Mouse (Mus musculus) embryonic facial prominence, embryonic 13.5 days (tissue): ENCODE results near the gene Vps53. TPM values are rescaled to one million over a fixed set of nuclear protein-coding genes. Genes with fewer than 3 reads are reported as not detected.
"Not testable (repeated sequence)": the region's sequence is repeated elsewhere in the genome, so short reads cannot be mapped to it uniquely, and the experiment has no call there.

Experiments used
- ATAC-seq: fragments of 200-750 bp; cut with Nextera tagmentation; 2 replicates; pipeline ENCODE4 v1.8.0; 2017; ENCODE audit warnings: low read depth; ENCODE audit not compliant: insufficient number of reproducible peaks, insufficient read depth, low FRiP score, low TSS enrichment
- H3K27ac ChIP-seq: fragments of 300-500 bp; sonication (generic); 2 replicates; pipeline ENCODE4 v1.5.1; 2015; ENCODE audit warnings: moderate library complexity, mild to moderate bottlenecking, inconsistent platforms
- H3K27me3 ChIP-seq: fragments of 300-500 bp; sonication (generic); 2 replicates; pipeline ENCODE4 v1.6.1; 2015; ENCODE audit warnings: mild to moderate bottlenecking, inconsistent platforms
- H3K36me3 ChIP-seq: fragments of 300-500 bp; sonication (generic); 2 replicates; pipeline ENCODE4 v1.6.1; 2015; ENCODE audit warnings: mild to moderate bottlenecking, inconsistent platforms
- H3K4me1 ChIP-seq: fragments of 300-500 bp; sonication (generic); 2 replicates; pipeline ENCODE4 v1.6.1; 2015; ENCODE audit warnings: inconsistent platforms
- H3K4me2 ChIP-seq: fragments of 300-500 bp; sonication (generic); 2 replicates; pipeline ENCODE4 v1.6.1; 2015; ENCODE audit warnings: moderate library complexity, mild to moderate bottlenecking, inconsistent platforms
- H3K4me3 ChIP-seq: fragments of 300-500 bp; sonication (generic); 2 replicates; pipeline ENCODE4 v1.5.1; 2015; ENCODE audit warnings: mild to moderate bottlenecking, inconsistent platforms
- H3K9ac ChIP-seq: fragments of 300-500 bp; sonication (generic); 2 replicates; pipeline ENCODE4 v1.6.1; 2015; ENCODE audit warnings: mild to moderate bottlenecking, inconsistent platforms
- H3K9me3 ChIP-seq: fragments of 300-500 bp; sonication (generic); 2 replicates; pipeline ENCODE4 v1.6.1; 2016; ENCODE audit warnings: inconsistent platforms
- WGBS: fragments of 180-500 bp; shearing (Covaris S2); methylation state at CpG from one replicate; pipeline ENCODE4 v1.1.7; 2015; ENCODE audit warnings: mixed read lengths; 5-methylcytosine and 5-hydroxymethylcytosine counted together
- polyA plus RNA-seq: library from polyadenylated mRNA; unstranded; fragments of >200 nt; fragmentation: Nextera tagmentation; extraction: Ambion mirVana; gene quantifications from 2 replicates; pipeline ENCODE4 v1.2.1, GENCODE M21; 2015

Vps53 gene
- polyA plus RNA-seq, result 36.5 and 38.5 TPM in 2 replicates

GRCm38 (mm10) chr11:76179495-76180145 is at the start of gene Vps53, which contains the start of gene Fam57a:
Gene Vps53 (minus strand): TSS chr11:76179647.
Gene Fam57a (plus strand): TSS chr11:76179671.
- H3K4me1 ChIP-seq, result peaks cover 13% of the 10 kb centered on the region
- H3K4me2 ChIP-seq, result peak within 1 kb of the TSS; percentile 95
- 0 out of 2 replicates have a peak, but pooled peaks have one; percentile 67 for ATAC-seq
- H3K27ac ChIP-seq, result peak within 1 kb of the TSS; percentile 64
- H3K27me3 ChIP-seq, result no peaks in the 10 kb centered on the region
- H3K36me3 ChIP-seq, result peaks cover 4% of the 10 kb centered on the region; the same call in 1 of the 2 replicates
- H3K9me3 ChIP-seq, result no peaks in the 10 kb centered on the region
- under 1% methylated on average over 37 of the region's 37 CpGs for WGBS
- H3K4me3 ChIP-seq, result peak within 1 kb of the TSS; percentile 88
- H3K9ac ChIP-seq, result peak within 1 kb of the TSS; percentile 81

GRCm38 (mm10) chr11:76225051-76225450 is 45.6 kb upstream of the Vps53 start:
- Histone ChIP-seq H3K4me1 (no peaks in the 10 kb centered on the region), H3K36me3 (peaks cover 61% of the 10 kb centered on the region), H3K4me2 (no peak overlapping the region), H3K9me3 (no peaks in the 10 kb centered on the region), H3K4me3 (no peak overlapping the region), H3K27me3 (no peaks in the 10 kb centered on the region), H3K27ac (no peak overlapping the region), H3K9ac (no peak overlapping the region)
- ATAC-seq, result no peak

DNA sequence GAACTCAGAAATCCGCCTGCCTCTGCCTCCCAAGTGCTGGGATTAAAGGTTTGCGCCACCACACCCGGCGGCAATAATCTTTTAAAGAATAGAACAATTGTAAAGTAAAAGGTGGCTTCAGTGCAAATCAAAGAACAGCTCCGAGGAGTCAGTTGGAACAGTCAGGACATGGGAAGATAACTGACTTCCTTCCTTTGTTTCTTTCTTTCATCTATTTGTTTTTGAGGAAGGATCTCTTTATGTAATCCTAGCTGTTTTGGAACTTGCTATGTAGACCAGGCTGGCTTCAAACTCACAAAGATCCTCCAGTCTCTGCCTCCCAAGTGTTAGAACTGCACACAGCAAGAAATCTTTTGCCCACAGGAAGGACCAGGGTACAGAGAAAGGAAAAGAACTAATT is 45.2 kb upstream of the Vps53 start:
- H3K9ac ChIP-seq, result no peak overlapping the region
- no peak for ATAC-seq

GRCm38 (mm10) chr11:76217390-76217800 is 37.9 kb upstream of the Vps53 start, which contains the start of the genes Dbil5 and Gemin4:
Gene Dbil5 (plus strand): TSS chr11:76217608.
Gene Gemin4 (minus strand): TSS chr11:76217664.
- peaks cover 11% of the 10 kb centered on the region for H3K4me1 ChIP-seq

More for the DNA sequence above, 45.2 kb upstream of the Vps53 start:
- Histone ChIP-seq H3K27me3 (no peaks in the 10 kb centered on the region), H3K4me1 (no peaks in the 10 kb centered on the region), H3K4me2 (no peak overlapping the region), H3K36me3 (peaks cover 65% of the 10 kb centered on the region), H3K9me3 (no peaks in the 10 kb centered on the region), H3K27ac (no peak overlapping the region), H3K4me3 (no peak overlapping the region)
- WGBS, result 90% methylated on average over 5 of the region's 5 CpGs

GRCm38 (mm10) chr11:76216681-76217389 is 37.4 kb upstream of the Vps53 start:
- 2% methylated on average over 33 of the region's 33 CpGs for WGBS
- H3K36me3 ChIP-seq, result peaks cover 45% of the 10 kb centered on the region

More at GRCm38 (mm10) chr11:76217390-76217800, 37.9 kb upstream of the Vps53 start, which contains the start of the genes Dbil5 and Gemin4:
- Histone ChIP-seq H3K4me3 (peak within 1 kb of the TSS; percentile 84), H3K9ac (peak within 1 kb of the TSS; percentile 94), H3K36me3 (peaks cover 44% of the 10 kb centered on the region), H3K27ac (peak within 1 kb of the TSS; percentile 97), H3K27me3 (no peaks in the 10 kb centered on the region), H3K4me2 (peak within 1 kb of the TSS; percentile 73), H3K9me3 (no peaks in the 10 kb centered on the region)
- WGBS, result 0% methylated on average over 35 of the region's 35 CpGs
- peak; percentile 95 for ATAC-seq

DNA sequence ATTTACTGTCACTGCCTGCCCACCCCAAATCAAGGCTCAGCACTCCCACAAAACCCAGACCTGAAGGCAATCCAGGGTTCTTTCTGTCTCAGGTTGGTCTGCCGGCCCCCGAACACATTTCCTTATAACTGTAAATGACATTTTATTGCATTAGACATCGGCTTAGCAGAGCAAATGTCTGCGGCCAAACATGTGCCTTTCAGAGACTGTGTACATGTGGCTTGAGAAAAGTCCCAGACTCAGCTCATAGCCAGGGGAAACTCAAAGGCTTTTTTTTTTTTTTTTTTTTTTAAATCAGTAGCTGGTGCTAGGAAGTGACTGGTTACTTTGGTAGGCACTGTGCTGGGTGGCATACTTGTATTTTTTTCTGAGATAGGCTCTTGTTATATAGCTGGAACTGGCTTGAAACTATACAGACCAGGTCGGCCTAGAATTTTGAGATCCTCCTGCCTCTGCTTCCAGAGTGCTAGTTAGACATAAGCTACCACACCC is 36.6 kb upstream of the Vps53 start:
- Histone ChIP-seq H3K36me3 (peaks cover 43% of the 10 kb centered on the region), H3K4me1 (peaks cover 11% of the 10 kb centered on the region), H3K27ac (peak overlapping the region; percentile 97), H3K4me3 (peak overlapping the region; percentile 84), H3K9me3 (no peaks in the 10 kb centered on the region), H3K27me3 (no peaks in the 10 kb centered on the region), H3K9ac (no peak overlapping the region; the same call in 1 of the 2 replicates), H3K4me2 (peak overlapping the region; percentile 73)
- ATAC-seq, result no peak
- 87% methylated on average over 5 of the region's 5 CpGs for WGBS

More at GRCm38 (mm10) chr11:76216681-76217389, 37.4 kb upstream of the Vps53 start:
- H3K9me3 ChIP-seq, result no peaks in the 10 kb centered on the region
- peak; percentile 8; the same call in 1 of the 2 replicates for ATAC-seq
- peak overlapping the region; percentile 73 for H3K4me2 ChIP-seq
- peak overlapping the region; percentile 84 for H3K4me3 ChIP-seq
- H3K27ac ChIP-seq, result peak overlapping the region; percentile 97
- peaks cover 11% of the 10 kb centered on the region for H3K4me1 ChIP-seq
- H3K9ac ChIP-seq, result peak overlapping the region; percentile 94
- H3K27me3 ChIP-seq, result no peaks in the 10 kb centered on the region

GRCm38 (mm10) chr11:76215011-76215410 is 35.6 kb upstream of the Vps53 start:
- H3K27ac ChIP-seq, result no peak overlapping the region
- H3K9me3 ChIP-seq, result no peaks in the 10 kb centered on the region
- H3K9ac ChIP-seq, result no peak overlapping the region
- ATAC-seq, result no peak
- no peak overlapping the region for H3K4me2 ChIP-seq
- H3K4me1 ChIP-seq, result peaks cover 14% of the 10 kb centered on the region
- WGBS, result 94% methylated on average over 2 of the region's 2 CpGs
- H3K4me3 ChIP-seq, result no peak overlapping the region
- H3K36me3 ChIP-seq, result peaks cover 45% of the 10 kb centered on the region
- H3K27me3 ChIP-seq, result no peaks in the 10 kb centered on the region

DNA sequence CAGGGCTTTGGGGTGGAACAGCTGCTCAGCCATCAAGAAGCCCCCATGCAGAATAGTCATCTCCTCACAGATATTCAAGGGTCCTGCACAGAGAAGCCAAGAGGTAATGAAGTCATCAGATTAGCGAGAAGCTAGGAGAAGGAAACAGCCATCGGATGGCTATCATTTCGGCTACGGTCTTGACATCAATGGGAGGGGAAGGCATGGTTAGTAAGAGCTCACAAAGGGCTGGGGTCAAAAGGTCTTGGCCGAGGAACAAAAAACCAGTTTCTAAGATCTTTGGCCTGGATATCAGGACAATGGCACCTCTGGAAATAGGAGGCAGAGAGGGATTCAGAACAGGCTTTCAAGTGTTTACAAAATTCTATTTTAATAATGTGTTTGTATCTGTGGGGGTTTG is 34.4 kb upstream of the Vps53 start:
- no peak overlapping the region for H3K4me2 ChIP-seq
- peaks cover 48% of the 10 kb centered on the region for H3K36me3 ChIP-seq
- WGBS, result 81% methylated on average over 5 of the region's 5 CpGs
- no peaks in the 10 kb centered on the region for H3K9me3 ChIP-seq
- H3K27ac ChIP-seq, result no peak overlapping the region
- no peak for ATAC-seq
- no peak overlapping the region for H3K9ac ChIP-seq
- no peaks in the 10 kb centered on the region for H3K27me3 ChIP-seq
- peaks cover 15% of the 10 kb centered on the region for H3K4me1 ChIP-seq
- H3K4me3 ChIP-seq, result no peak overlapping the region

DNA sequence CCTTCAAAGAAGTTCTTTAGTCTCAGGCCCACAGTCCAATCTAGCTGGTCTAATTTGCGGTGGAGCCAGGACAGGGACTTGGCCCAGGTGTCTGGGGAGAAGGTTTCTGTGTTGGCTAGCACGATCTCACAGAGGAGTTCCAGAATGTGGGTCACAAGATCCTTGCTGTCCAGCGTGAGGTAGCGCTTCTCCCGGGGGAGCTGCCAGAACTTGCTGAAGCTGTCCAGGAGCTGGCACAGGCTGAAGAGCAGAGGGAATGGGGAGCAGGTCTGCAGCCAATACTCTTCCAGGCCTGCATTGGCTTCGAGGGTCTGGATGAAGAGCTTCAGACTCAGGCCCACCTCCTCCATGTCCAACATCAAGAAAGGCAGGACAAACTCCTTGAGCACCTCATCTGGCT is 32.1 kb upstream of the Vps53 start:
- peaks cover 14% of the 10 kb centered on the region for H3K4me1 ChIP-seq

GRCm38 (mm10) chr11:76210228-76210985 is 31.0 kb upstream of the Vps53 start:
- WGBS, result 81% methylated on average over 13 of the region's 13 CpGs
- ATAC-seq, result no peak
- Histone ChIP-seq H3K9me3 (no peaks in the 10 kb centered on the region), H3K27me3 (no peaks in the 10 kb centered on the region), H3K4me2 (no peak overlapping the region), H3K4me1 (peaks cover 4% of the 10 kb centered on the region; the same call in 1 of the 2 replicates), H3K27ac (no peak overlapping the region; the same call in 1 of the 2 replicates), H3K9ac (no peak overlapping the region), H3K4me3 (no peak overlapping the region), H3K36me3 (peaks cover 80% of the 10 kb centered on the region)

More for the DNA sequence above, 32.1 kb upstream of the Vps53 start:
- H3K36me3 ChIP-seq, result peaks cover 68% of the 10 kb centered on the region
- H3K4me3 ChIP-seq, H3K9ac ChIP-seq, H3K27ac ChIP-seq, ATAC-seq, H3K27me3 ChIP-seq, H3K9me3 ChIP-seq, H3K4me2 ChIP-seq: not testable (repeated sequence)
- 97% methylated on average over 5 of the region's 6 CpGs for WGBS

DNA sequence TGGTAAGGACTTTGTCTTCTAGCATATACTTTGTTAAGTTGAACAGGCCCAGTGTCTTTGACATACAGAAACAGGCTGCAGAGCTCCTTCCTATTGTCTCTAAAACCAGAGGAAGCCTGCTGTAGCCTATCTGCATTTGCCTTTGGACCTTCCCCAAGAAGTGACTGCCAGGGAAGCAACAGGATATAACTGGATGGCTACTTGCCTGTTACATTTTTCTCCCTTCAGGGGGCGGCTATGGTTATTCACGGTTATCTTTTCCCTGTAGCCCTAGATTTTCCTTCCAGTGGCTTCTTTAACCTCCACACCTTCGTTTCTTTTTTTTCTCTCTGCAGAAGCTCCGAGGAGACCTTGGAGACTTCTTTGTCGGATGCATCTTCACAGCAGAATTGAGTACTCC is 27.3 kb upstream of the Vps53 start:
- 91% methylated on average over 5 of the region's 5 CpGs for WGBS
- no peak for ATAC-seq

More for the DNA sequence above, 27.3 kb upstream of the Vps53 start:
- H3K4me2 ChIP-seq, result no peak overlapping the region
- no peak overlapping the region for H3K9ac ChIP-seq
- no peaks in the 10 kb centered on the region for H3K9me3 ChIP-seq
- peaks cover 14% of the 10 kb centered on the region; the same call in 1 of the 2 replicates for H3K4me1 ChIP-seq
- 0 out of 2 replicates have a peak, but pooled peaks cover under 1% of the 10 kb centered on the region for H3K27me3 ChIP-seq
- no peak overlapping the region for H3K4me3 ChIP-seq
- H3K27ac ChIP-seq, result no peak overlapping the region
- peaks cover 69% of the 10 kb centered on the region for H3K36me3 ChIP-seq
